Mouse (Mus musculus) adrenal gland, adult (tissue): ENCODE measurements around the gene Olfr1313.
"Not testable (repeated sequence)": the region's sequence is repeated elsewhere in the genome, so short reads cannot be mapped to it uniquely, and the experiment has no call there.

Source experiments
- DNase-seq, 2 experiments: peaks; one replicate each; pipeline ENCODE4 v3.0.0; 2022 to 2023; ENCODE audit warnings: low spot score in 1 of 2; ENCODE audit not compliant: inconsistent age in 2 of 2

The Olfr1313 gene

DNA sequence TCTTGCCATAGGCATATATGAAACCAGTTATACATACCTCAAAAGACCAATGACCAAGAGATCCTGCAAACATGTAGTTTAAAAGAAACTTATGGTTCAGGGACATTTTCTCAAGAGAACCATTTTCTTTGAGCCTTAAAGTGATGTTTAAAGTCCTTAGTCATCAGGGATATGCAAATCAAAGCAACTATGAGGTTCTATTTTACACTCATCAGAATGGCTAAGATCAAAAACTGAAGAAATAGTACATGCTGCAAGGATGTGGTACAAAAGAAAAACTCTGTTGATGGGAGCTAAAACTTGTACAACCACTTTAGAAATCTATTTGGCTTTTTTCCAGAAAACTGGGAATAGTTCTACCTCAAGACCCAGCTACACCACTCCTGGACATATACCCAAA lies at the start of gene Olfr1313:
Olfr1313 (minus strand) TSS at position 101 of the 400 bp plus-strand sequence.
- no peak for DNase-seq

DNA sequence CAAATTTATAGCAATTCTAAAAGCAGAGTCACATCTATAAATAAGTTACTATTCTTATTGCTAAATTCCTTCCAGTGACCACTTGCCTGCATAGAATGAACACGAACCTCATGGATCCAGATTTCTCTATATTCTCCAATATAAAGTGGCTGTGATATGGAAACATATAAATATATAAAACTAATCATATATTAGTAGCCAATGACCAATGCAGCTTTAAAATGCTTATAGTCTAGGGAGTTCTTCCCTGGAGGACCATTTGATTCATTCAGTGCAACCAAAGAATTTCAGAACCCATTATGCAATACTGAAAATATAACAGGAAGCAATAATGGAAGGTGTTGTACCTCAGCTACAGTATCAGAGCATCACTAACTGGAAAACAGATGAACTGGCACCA lies 37.7 kb upstream of the Olfr1313 start, which contains the start of gene Olfr1315-ps1:
Olfr1315-ps1 (minus strand) TSS at position 101 of the 400 bp plus-strand sequence.
- DNase-seq = no peak

DNA sequence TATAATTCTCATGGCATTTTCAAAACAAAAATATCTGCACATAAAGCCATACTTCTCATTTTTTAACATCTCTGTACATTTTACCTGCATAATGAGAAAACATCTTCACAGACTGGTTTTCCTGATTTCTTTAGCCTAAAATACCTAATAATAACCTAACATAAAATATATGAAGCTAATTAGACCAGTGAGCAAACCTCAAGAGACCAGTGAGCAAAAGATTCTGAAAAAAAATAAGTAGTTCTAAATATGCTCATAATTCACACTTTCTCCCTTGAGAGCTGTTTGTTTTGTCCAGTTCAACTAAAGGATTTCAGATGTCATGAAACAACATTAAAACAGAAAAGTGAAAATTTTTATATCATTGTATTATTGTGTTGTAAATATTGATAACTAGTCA lies 19.0 kb upstream of the Olfr1313 start, which contains the start of gene Olfr1314:
Olfr1314 (minus strand) TSS at position 101 of the 400 bp plus-strand sequence.
- DNase-seq = no peak

DNA sequence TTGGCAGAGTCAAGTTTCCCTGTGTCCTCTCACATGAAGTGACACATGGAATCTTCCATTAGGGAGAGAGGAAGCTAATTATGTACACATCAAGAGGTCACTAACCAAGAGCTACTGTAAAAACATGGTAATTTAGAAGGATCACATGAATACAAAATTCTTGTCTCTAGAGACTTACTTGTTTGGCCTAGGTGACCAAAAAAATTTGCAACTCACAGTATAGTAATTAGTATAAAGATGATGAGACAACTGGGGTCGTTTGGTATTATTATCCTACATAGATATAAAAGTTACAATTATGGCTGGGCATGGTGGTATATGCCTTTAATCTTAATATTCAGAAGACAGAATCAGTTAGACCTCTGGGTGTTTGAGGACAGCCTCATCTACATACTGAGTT lies 27.5 kb downstream of the Olfr1313 start, which contains the start of gene Olfr1312:
Olfr1312 (minus strand) TSS at position 101 of the 400 bp plus-strand sequence.
- DNase-seq = no peak

DNA sequence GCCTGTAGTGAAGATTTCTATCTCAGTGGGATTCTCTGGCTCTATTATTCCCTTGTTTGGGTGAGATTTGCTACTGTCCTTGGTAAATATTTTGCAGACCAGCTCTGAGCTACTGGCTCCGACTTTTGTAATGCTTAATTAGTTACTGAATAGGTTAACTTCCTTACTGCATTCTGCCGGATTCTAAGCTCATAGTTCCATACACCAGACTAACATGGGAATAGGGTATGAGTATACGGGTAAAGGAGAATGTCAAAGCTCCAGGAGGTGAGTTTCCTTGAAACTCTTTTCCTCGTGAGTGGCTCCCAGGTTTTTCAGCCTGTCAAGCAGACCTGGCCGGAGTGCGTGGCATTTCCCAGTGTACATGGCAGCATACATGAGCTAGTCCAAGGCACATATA lies 50.7 kb downstream of the Olfr1313 start:
- DNase-seq = not testable (repeated sequence)

DNA sequence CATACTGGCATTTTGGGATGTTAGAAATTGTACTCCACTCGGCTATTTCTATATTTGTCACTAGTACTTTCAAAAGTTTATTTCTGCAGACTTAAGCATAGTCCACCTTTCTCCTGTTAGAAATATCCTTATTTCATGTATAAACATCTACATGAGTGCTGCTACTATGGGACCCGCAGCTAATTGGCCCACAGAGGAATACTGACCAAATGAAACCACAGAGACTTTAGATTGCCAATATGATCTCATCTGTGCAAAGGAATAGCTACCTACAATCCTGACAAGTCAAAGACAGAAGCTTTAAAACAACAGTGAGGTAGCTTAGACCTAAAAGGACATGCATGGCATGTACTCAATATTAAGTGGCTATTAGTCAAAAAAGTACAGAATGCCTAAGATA lies 53.3 kb downstream of the Olfr1313 start, which contains the start of gene Olfr1311:
Olfr1311 (minus strand) TSS at position 101 of the 400 bp plus-strand sequence.
- no peak for DNase-seq
